Mouse (Mus musculus): ENCODE data around the gene Gm20924.
"Not testable (repeated sequence)": the region's sequence is repeated elsewhere in the genome, so short reads cannot be mapped to it uniquely, and the experiment has no call there.

Gm20924 gene

DNA sequence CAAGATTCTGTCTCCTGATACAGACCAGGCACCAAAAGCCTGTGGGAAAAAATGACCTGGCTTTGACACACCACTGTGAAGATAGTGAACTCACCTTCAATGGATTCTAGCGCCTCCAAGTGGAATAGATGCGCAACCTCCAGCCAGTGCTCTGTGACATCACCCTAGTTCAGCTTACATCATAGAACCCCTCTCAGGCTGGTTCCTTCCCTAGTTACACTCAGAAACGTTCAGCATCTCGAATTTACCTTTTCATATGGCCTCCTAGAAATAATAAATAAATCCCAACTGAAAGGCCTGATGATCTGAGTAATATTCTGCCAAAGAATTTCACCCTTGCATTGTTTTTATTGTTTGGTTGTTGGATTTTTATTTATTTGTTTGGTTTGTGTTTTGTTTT lies at the start of gene Gm20924:
Gene Gm20924 (minus strand): TSS at position 101 of the 400 bp plus-strand sequence.
- not testable (repeated sequence) for DNase-seq (ENCODE audit: low read depth, low spot score)
